Comparison of ENCODE assay signal across 12 mouse cellular contexts in genomic region chr16:36530566-36531552, GRCm38 (mm10). TPM values are rescaled to one million over a fixed set of nuclear protein-coding genes. Genes with fewer than 3 reads are reported as not detected.
DNase-seq lines count a peak whose midpoint lies in the region; ATAC-seq lines count a peak whose summit lies in the region.
"Had no signal": no experiment of that assay in that cellular context is flagged by ENCODE, and none has a peak within 500 bp of the region (broad histone marks: within the 10 kb centered on the region; RNA-seq: fewer than 3 reads in every experiment).

No protein-coding gene starts in this region.

- 64% methylated on average over 15 of the region's 15 CpGs for WGBS in heart, embryonic 11.5 days (ENCODE audit: insufficient replicate concordance)

- no peaks in the 10 kb centered on the region for H3K36me3 ChIP-seq in heart, embryonic 11.5 days (ENCODE audit: control insufficient read depth, insufficient read depth, low read length)
- H3K36me3 ChIP-seq: heart, embryonic 15.5 days; midbrain, embryonic 12.5 days had no signal

- peak; percentile 34 to 45 for DNase-seq in heart, adult 18-20 months
- DNase-seq in urinary bladder, postnatal 36 days (ENCODE audit: low spot score in 2 of 2), result peak; percentile 7 to 21
- no peak for DNase-seq in urinary bladder, postnatal 25 days (ENCODE audit: low spot score)
- peak; percentile 37 for DNase-seq in layer of hippocampus, adult 11-12 months (ENCODE audit: low spot score)
- DNase-seq in telencephalon, adult 2 months (ENCODE audit: low read depth, low spot score), result peak; percentile 29
- no peak for DNase-seq in urinary bladder, adult 2 months (ENCODE audit: low spot score)
- DNase-seq: adrenal gland, postnatal 36 days had no signal

- H3K27me3 ChIP-seq in heart, embryonic 11.5 days (ENCODE audit: control insufficient read depth, insufficient read depth, low read length), result no peaks in the 10 kb centered on the region
- H3K27me3 ChIP-seq: heart, embryonic 15.5 days; midbrain, embryonic 12.5 days had no signal

- H3K4me2 ChIP-seq in heart, embryonic 11.5 days, result no peak overlapping the region
- H3K4me2 ChIP-seq: heart, embryonic 15.5 days; midbrain, embryonic 12.5 days had no signal

- no peak for ATAC-seq in heart, embryonic 11.5 days (replicated peaks; ENCODE audit: insufficient number of reproducible peaks, low FRiP score, low TSS enrichment)
- no peak for ATAC-seq in cerebellum, adult (ENCODE audit: insufficient number of reproducible peaks, low FRiP score, low TSS enrichment)

- H3K27ac ChIP-seq in heart, embryonic 11.5 days (ENCODE audit: low read depth, low read length), result no peak overlapping the region
- H3K27ac ChIP-seq: heart, embryonic 15.5 days; left cerebral cortex, adult 2 months; midbrain, embryonic 12.5 days had no signal

- no peak overlapping the region for H3K4me3 ChIP-seq in heart, embryonic 11.5 days (ENCODE audit: low read depth, low read length)
- H3K4me3 ChIP-seq: heart, embryonic 15.5 days; left cerebral cortex, adult 2 months; midbrain, embryonic 12.5 days had no signal

- peaks cover 4% of the 10 kb centered on the region; the same call in 1 of the 2 replicates for H3K4me1 ChIP-seq in heart, embryonic 11.5 days (ENCODE audit: control insufficient read depth, insufficient read depth, low read length)
- H3K4me1 ChIP-seq: heart, embryonic 15.5 days; midbrain, embryonic 12.5 days had no signal

- no peak overlapping the region for H3K9ac ChIP-seq in heart, embryonic 11.5 days (ENCODE audit: low read depth, low read length)
- H3K9ac ChIP-seq: heart, embryonic 15.5 days; midbrain, embryonic 12.5 days had no signal

- H3K9me3 ChIP-seq in heart, embryonic 11.5 days (replicated peaks; ENCODE audit: control insufficient read depth, low read length), result no peaks in the 10 kb centered on the region
- H3K9me3 ChIP-seq: heart, embryonic 15.5 days; midbrain, embryonic 12.5 days had no signal

RNA-seq across cellular contexts. Expression of gene Casr, which starts 31.1 kb away (rescaled TPM):
- total RNA-seq in heart, adult 18-20 months (2021), result not detected
- 0.14 and 0.37 TPM in 2 replicates for polyA plus RNA-seq in heart, embryonic 11.5 days (2014; fragmentation: Nextera tagmentation; extraction: Ambion mirVana)
- polyA plus RNA-seq in urinary bladder, adult 2 months (2012; rRNA removed), result 0.01 and 0.06 TPM in 2 replicates
- total RNA-seq: adrenal gland, postnatal 36 days had no signal
- polyA plus RNA-seq: heart, embryonic 15.5 days had no signal

Comparison
In these comparisons a context has a peak if more than half of its experiments do, and no peak if none do; other contexts are left out.
1. DNase-seq: peak in heart, adult 18-20 months (2 of 2), urinary bladder, postnatal 36 days (2 of 2), layer of hippocampus, adult 11-12 months (single experiment) and telencephalon, adult 2 months (single experiment); none in urinary bladder, postnatal 25 days (single experiment) and urinary bladder, adult 2 months (single experiment).